Mouse (Mus musculus): ENCODE data around the gene Tmem240. TPM values are rescaled to one million over a fixed set of nuclear protein-coding genes. Genes with fewer than 3 reads are reported as not detected.

The Tmem240 gene
- polyA plus RNA-seq, 1 experiment from 2014 or later = 1.4 TPM

- no peak for ATAC-seq
- DNase-seq (ENCODE audit: low read depth, low spot score) = no peak
- in situ Hi-C loops (cut with MboI; ENCODE audit: low pct_unique_long_range_greater_than_20kb) = no loop called here
- ChIA-PET POLR2A (no interaction called here), CTCF (interaction anchor here (1.6 kb wide), 1 partner anchor 12 kb away, joined by 4 read pairs; no protein-coding TSS in a partner anchor)
- H3K27me3 ChIP-seq = no peaks in the 10 kb centered on the region
- TF ChIP-seq CTCF (IDR thresholded peaks at IDR 0.05) = no peak
Measured at GRCm38 (mm10) chr4:155746575-155747490, 12.2 kb downstream of the Tmem240 start.

GRCm38 (mm10) chr4:155757011-155757410 is 22.4 kb downstream of the Tmem240 start:
- ChIA-PET POLR2A (no interaction called here), CTCF (no interaction called here)
- H3K27me3 ChIP-seq = no peaks in the 10 kb centered on the region
- DNase-seq (ENCODE audit: low read depth, low spot score) (no peak), ATAC-seq (no peak)
- TF ChIP-seq CTCF (IDR thresholded peaks at IDR 0.05) = no peak
- in situ Hi-C loops (cut with MboI; ENCODE audit: low pct_unique_long_range_greater_than_20kb) = no loop called here

GRCm38 (mm10) chr4:155759862-155760612 is 25.4 kb downstream of the Tmem240 start:
- DNase-seq (ENCODE audit: low read depth, low spot score) (no peak), ATAC-seq (no peak)
- in situ Hi-C loops (cut with MboI; ENCODE audit: low pct_unique_long_range_greater_than_20kb) = no loop called here
- CTCF ChIA-PET = interaction anchor here (1.2 to 2.0 kb wide), 3 partner anchors 10 to 22 kb away, joined by 4 read pairs; no protein-coding TSS in a partner anchor
- POLR2A ChIA-PET = interaction anchor here (0.6 to 2.4 kb wide), 2 partner anchors 16 to 55 kb away, joined by 3 to 6 read pairs; partner anchors contain the start of gene Ssu72
- TF ChIP-seq CTCF (IDR thresholded peaks at IDR 0.05) = no peak
- no peaks in the 10 kb centered on the region for H3K27me3 ChIP-seq

GRCm38 (mm10) chr4:155760613-155761355 is 26.2 kb downstream of the Tmem240 start, which contains the start of gene Atad3a:
Gene Atad3a, minus strand, starts transcription at chr4:155761093.
- no peak for TF ChIP-seq CTCF (IDR thresholded peaks at IDR 0.05)
- POLR2A ChIA-PET = interaction anchor here (0.6 to 2.4 kb wide), 4 partner anchors 12 to 91 kb away, joined by 3 to 6 read pairs (median 3); partner anchors contain the start of gene Ssu72
- in situ Hi-C loops (cut with MboI; ENCODE audit: low pct_unique_long_range_greater_than_20kb) = no loop called here
- DNase-seq (ENCODE audit: low read depth, low spot score) (peak; percentile 93), ATAC-seq (peak; percentile 85)
- H3K27me3 ChIP-seq = no peaks in the 10 kb centered on the region
- CTCF ChIA-PET = interaction anchor here (1.0 kb wide), 1 partner anchor 23 kb away, joined by 3 read pairs; no protein-coding TSS in a partner anchor

GRCm38 (mm10) chr4:155761356-155762099 is 26.9 kb downstream of the Tmem240 start:
- H3K27me3 ChIP-seq = no peaks in the 10 kb centered on the region
- ChIA-PET CTCF (interaction anchor here (1.0 kb wide), 1 partner anchor 22 kb away, joined by 3 read pairs; no protein-coding TSS in a partner anchor), POLR2A (interaction anchor here (0.6 kb wide), 1 partner anchor 90 kb away, joined by 3 read pairs; no protein-coding TSS in a partner anchor)
- ATAC-seq (peak; percentile 26), DNase-seq (ENCODE audit: low read depth, low spot score) (no peak)
- no peak for TF ChIP-seq CTCF (IDR thresholded peaks at IDR 0.05)
- in situ Hi-C loops (cut with MboI; ENCODE audit: low pct_unique_long_range_greater_than_20kb) = no loop called here

- ChIA-PET POLR2A (no interaction called here), CTCF (no interaction called here)
- ATAC-seq (no peak), DNase-seq (ENCODE audit: low read depth, low spot score) (no peak)
- H3K27me3 ChIP-seq = no peaks in the 10 kb centered on the region
- in situ Hi-C loops (cut with MboI; ENCODE audit: low pct_unique_long_range_greater_than_20kb) = no loop called here
- TF ChIP-seq CTCF (IDR thresholded peaks at IDR 0.05) = no peak
Measured at GRCm38 (mm10) chr4:155762357-155762756, 27.8 kb downstream of the Tmem240 start.

GRCm38 (mm10) chr4:155769496-155769879 is 34.9 kb downstream of the Tmem240 start:
- ChIA-PET POLR2A (no interaction called here), CTCF (no interaction called here)
- TF ChIP-seq CTCF (IDR thresholded peaks at IDR 0.05) = no peak
- in situ Hi-C loops (cut with MboI; ENCODE audit: low pct_unique_long_range_greater_than_20kb) = no loop called here
- H3K27me3 ChIP-seq = no peaks in the 10 kb centered on the region
- ATAC-seq = no peak
- DNase-seq (ENCODE audit: low read depth, low spot score) = no peak

GRCm38 (mm10) chr4:155769880-155770512 is 35.4 kb downstream of the Tmem240 start:
- POLR2A ChIA-PET = no interaction called here
- CTCF ChIA-PET = interaction anchor here (1.0 to 1.4 kb wide), 2 partner anchors 11 to 14 kb away, joined by 4 read pairs; no protein-coding TSS in a partner anchor
- ATAC-seq = peak; percentile 67
- no peaks in the 10 kb centered on the region for H3K27me3 ChIP-seq
- DNase-seq (ENCODE audit: low read depth, low spot score) = no peak
- no peak for TF ChIP-seq CTCF (IDR thresholded peaks at IDR 0.05)
- in situ Hi-C loops (cut with MboI; ENCODE audit: low pct_unique_long_range_greater_than_20kb) = loop anchor here (10.0 kb wide), 1 partner anchor 285 kb away; no protein-coding TSS in a partner anchor

DNA sequence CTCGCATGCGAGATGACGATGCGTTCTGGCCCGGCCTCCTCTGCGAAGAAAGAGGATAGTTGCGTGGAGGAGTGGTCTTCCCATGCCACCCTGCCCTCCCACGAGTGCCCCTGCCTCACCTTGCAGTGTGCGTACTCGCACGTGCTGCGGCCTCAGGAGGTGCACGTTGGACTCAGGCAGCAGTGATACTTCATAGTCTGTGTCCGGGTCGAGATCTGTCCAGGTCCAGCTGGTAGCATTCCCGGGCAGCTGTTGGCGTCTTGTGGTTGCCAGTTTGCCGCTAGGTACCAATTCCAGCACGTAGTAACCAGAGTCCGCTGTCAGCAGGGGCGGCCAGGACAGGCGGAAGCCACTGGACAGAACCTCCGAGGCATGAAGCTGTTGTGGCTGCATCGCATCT is 36.0 kb downstream of the Tmem240 start:
- no peaks in the 10 kb centered on the region for H3K27me3 ChIP-seq
- CTCF ChIA-PET = interaction anchor here (1.0 to 1.4 kb wide), 2 partner anchors 11 to 13 kb away, joined by 4 read pairs; no protein-coding TSS in a partner anchor
- DNase-seq (ENCODE audit: low read depth, low spot score) (no peak), ATAC-seq (no peak)
- in situ Hi-C loops (cut with MboI; ENCODE audit: low pct_unique_long_range_greater_than_20kb) = loop anchor here (10.0 kb wide), 1 partner anchor 286 kb away; no protein-coding TSS in a partner anchor
- POLR2A ChIA-PET = no interaction called here
- no peak for TF ChIP-seq CTCF (IDR thresholded peaks at IDR 0.05)

Data from Patski (cell line).